Mouse (Mus musculus) inflammation-experienced regulatory T-cells, adult 16 weeks (primary cell): ENCODE measurements around the gene Nccrp1. TPM values are rescaled to one million over a fixed set of nuclear protein-coding genes. Genes with fewer than 3 reads are reported as not detected.

Experiments used
- polyA plus RNA-seq: library from polyadenylated mRNA; unstranded; fragments of 100-300 nt; shearing (Covaris generic); gene quantifications from one replicate; pipeline ENCODE4 v1.2.1, GENCODE M21; 2017

The Nccrp1 gene
- polyA plus RNA-seq, result not detected

GRCm38 (mm10) chr7:28547154-28547553, at the start of gene Nccrp1:
Gene Nccrp1 (minus strand): TSS chr7:28547254.

DNA sequence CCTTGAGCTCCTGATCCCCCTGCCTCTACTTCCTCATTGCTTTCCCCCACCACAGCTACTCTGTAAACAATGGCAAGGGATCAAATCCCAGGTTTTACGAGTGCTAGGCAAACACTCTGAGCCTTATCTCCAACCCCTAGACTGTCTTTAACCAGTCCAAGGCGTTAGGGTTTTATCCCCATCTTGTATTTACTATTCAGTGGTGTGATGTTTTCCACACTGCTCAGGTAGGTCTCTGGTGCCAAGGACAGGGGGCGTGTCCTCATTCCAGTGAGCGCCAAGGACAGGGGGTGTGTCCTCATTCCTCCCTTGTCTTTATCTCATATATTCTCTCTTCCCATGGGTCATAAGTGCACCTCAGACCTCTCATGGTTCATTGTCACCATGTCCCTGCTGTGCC, 6.5 kb downstream of the Nccrp1 start, which contains the start of gene Sycn:
Sycn (plus strand) TSS at position 360 of the 400 bp plus-strand sequence.

DNA sequence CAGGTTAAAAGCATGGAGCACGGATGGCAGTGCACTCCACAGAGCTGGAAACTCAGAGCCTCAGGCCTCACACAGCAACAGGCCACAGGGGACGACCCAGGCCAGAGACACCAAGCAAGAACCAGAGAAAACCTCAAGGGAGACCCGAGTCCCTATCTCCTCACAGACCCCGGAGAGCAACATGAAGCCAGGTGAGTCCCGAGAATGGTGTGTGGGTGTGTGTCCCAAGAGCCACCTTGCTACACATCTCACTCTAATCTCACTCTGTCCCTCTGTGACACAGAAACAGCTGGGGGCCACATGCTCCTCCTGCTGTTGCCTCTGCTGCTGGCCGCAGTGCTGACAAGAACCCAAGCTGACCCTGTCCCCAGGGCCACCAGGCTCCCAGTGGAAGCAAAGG, 24.5 kb downstream of the Nccrp1 start, which contains the start of gene Ifnl3:
Ifnl3 (plus strand) TSS at position 301 of the 400 bp plus-strand sequence.

GRCm38 (mm10) chr7:28510405-28510974, 36.6 kb downstream of the Nccrp1 start, which contains the start of gene Ifnl2:
Gene Ifnl2 (minus strand): TSS chr7:28510455.

Other genes starting within 250 kb of the Nccrp1 start
- gene Dll3, start 245.0 kb downstream of the Nccrp1 start, polyA plus RNA-seq, result not detected
- 64.4 TPM for gene Timm50, start 235.2 kb downstream of the Nccrp1 start, polyA plus RNA-seq
- gene Supt5, start 208.5 kb downstream of the Nccrp1 start, polyA plus RNA-seq, result 240 TPM
- gene Rps16, start 196.6 kb downstream of the Nccrp1 start, polyA plus RNA-seq, result 722 TPM
- 93.4 TPM for gene Plekhg2, start 174.7 kb downstream of the Nccrp1 start, polyA plus RNA-seq
- gene Zfp36, start 167.0 kb downstream of the Nccrp1 start, polyA plus RNA-seq, result 224 TPM
- gene Med29, start 154.5 kb downstream of the Nccrp1 start, polyA plus RNA-seq, result 27.9 TPM
- gene Paf1, start 154.3 kb downstream of the Nccrp1 start, polyA plus RNA-seq, result 118 TPM
- gene Gmfg, start 109.8 kb downstream of the Nccrp1 start, polyA plus RNA-seq, result 393 TPM
- 0.18 TPM for gene Lrfn1, start 95.3 kb downstream of the Nccrp1 start, polyA plus RNA-seq
- gene Ifnl2, start 36.8 kb downstream of the Nccrp1 start, polyA plus RNA-seq, result not detected
- gene Ifnl3, start 24.4 kb downstream of the Nccrp1 start, polyA plus RNA-seq, result not detected
- not detected for gene Sycn, start 6.4 kb downstream of the Nccrp1 start, polyA plus RNA-seq
- gene Samd4b, start 50.9 kb upstream of the Nccrp1 start, polyA plus RNA-seq, result 5.2 TPM
- gene Pak4, start 50.9 kb upstream of the Nccrp1 start, polyA plus RNA-seq, result 7.0 TPM
- gene Acp7, start 84.1 kb upstream of the Nccrp1 start, polyA plus RNA-seq, result not detected
- gene Fbxo27, start 145.6 kb upstream of the Nccrp1 start, polyA plus RNA-seq, result 4.3 TPM
- 10.2 TPM for gene Fbxo17, start 169.6 kb upstream of the Nccrp1 start, polyA plus RNA-seq
- gene Mrps12, start 194.6 kb upstream of the Nccrp1 start, polyA plus RNA-seq, result 95.3 TPM
- 17.6 TPM for gene Sars2, start 194.7 kb upstream of the Nccrp1 start, polyA plus RNA-seq
- not detected for gene Ccer2, start 208.9 kb upstream of the Nccrp1 start, polyA plus RNA-seq
- gene Sirt2, start 219.5 kb upstream of the Nccrp1 start, polyA plus RNA-seq, result 99.7 TPM
- 119 TPM for gene Nfkbib, start 220.3 kb upstream of the Nccrp1 start, polyA plus RNA-seq
- gene Rinl, start 241.7 kb upstream of the Nccrp1 start, polyA plus RNA-seq, result 297 TPM